Mouse (Mus musculus): ENCODE measurements around the gene Palm. TPM values are rescaled to one million over a fixed set of nuclear protein-coding genes. Genes with fewer than 3 reads are reported as not detected.
A peak's percentile ranks its signal among the peaks of the same experiment; 100 is the strongest.

The Palm gene
- 44.1 and 44.8 TPM in 2 replicates for polyA plus RNA-seq (2015; fragmentation: Nextera tagmentation; extraction: Ambion mirVana)

DNA sequence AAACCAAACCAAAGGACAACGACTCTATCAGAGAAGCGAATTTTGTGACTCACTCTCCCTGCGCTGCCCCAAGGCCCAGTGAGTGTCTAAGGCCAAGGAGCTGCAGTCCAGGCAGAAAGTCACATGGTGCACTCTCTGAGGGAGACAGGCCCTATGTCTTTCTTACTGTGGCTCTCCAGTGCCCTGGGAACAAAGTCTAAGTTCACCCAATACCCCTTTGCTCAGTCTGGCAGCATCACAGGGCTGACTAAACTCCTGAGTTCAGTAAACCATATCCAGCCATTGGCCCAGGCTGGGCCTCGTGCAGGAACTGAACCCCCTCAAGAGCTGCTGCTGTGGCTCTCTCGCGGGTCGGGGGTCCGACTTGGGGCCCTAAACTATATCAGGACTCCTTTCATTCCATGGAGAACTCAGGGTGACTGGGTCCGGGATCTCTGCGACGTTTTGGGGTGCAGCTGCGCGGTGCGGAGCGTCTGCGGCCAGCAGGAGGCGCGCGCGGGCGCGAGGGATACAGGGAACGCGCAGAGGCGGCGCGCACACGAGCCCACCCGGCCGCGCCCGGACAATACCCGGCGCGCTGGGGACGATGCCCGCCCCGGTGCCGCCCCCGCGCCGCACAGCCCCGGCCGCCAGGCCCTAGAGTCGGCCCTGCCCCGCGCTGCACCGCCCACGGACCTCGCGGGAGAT is at the start of gene Palm:
Gene Palm, plus strand, starts transcription at position 522 of the 687 bp plus-strand sequence.
- Histone ChIP-seq H3K27ac (ENCODE audit: low read length) (peak within 1 kb of the TSS; percentile 74), H3K4me3 (ENCODE audit: low read length) (peak within 1 kb of the TSS; percentile 89), H3K4me2 (ENCODE audit: low read depth, low read length) (peak within 1 kb of the TSS; percentile 94), H3K36me3 (ENCODE audit: control insufficient read depth, insufficient read depth, low read length) (no peaks in the 10 kb centered on the region), H3K9me3 (ENCODE audit: control insufficient read depth, low read length) (no peaks in the 10 kb centered on the region; the same call in 1 of the 2 replicates), H3K9ac (ENCODE audit: low read depth, low read length) (peak within 1 kb of the TSS; percentile 93), H3K27me3 (replicated peaks; ENCODE audit: control insufficient read depth, insufficient read depth, low read length) (no peaks in the 10 kb centered on the region), H3K4me1 (ENCODE audit: control insufficient read depth, insufficient read depth, low read length) (peaks cover 22% of the 10 kb centered on the region)
- ATAC-seq = peak; percentile 62
- 6% methylated on average over 51 of the region's 51 CpGs for WGBS

DNA sequence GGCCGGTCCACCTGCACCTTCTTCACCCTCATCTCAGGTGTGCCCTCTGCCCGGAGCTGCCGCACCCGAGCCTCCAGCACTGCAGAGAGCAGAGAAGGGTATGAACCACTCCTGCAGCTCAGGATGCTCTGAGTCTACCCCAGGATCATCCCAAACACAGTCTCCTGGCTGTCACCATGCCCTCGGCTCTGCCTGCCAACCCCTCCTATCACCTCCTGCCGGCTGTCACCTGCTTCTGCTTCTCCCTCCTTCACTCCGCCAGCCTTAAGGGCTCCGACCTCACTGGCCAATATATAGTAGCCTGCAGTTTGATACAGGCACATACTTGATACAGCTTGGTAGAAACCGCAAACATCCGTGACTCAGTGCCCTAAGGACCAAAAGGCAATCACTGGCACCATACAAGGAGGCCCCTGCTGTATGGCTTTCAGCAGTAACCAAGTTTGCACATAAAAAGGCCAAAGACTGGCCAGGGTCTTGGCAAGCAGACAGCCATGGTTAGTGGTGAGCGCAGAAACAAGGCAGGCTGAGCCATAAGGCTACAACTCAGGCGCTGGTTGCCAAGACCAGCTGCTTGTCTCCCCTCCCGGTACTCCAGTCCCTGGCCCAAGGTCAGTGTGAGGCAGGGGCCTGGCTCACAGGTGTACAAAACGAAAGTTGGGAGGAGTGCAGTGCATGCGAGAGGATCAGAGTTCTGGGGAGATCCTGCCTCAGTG is 49.6 kb upstream of the Palm start:
- H3K27me3 ChIP-seq (replicated peaks; ENCODE audit: control insufficient read depth, insufficient read depth, low read length) = no peaks in the 10 kb centered on the region
- WGBS = 95% methylated on average over 15 of the region's 15 CpGs
- no peak for ATAC-seq
- no peak overlapping the region for H3K9ac ChIP-seq (ENCODE audit: low read depth, low read length)
- H3K4me1 ChIP-seq (ENCODE audit: control insufficient read depth, insufficient read depth, low read length) = peaks cover 10% of the 10 kb centered on the region
- H3K9me3 ChIP-seq (ENCODE audit: control insufficient read depth, low read length) = peaks cover 23% of the 10 kb centered on the region
- no peak overlapping the region for H3K27ac ChIP-seq (ENCODE audit: low read length)
- no peak overlapping the region for H3K4me3 ChIP-seq (ENCODE audit: low read length)
- H3K36me3 ChIP-seq (ENCODE audit: control insufficient read depth, insufficient read depth, low read length) = peaks cover 50% of the 10 kb centered on the region
- H3K4me2 ChIP-seq (ENCODE audit: low read depth, low read length) = no peak overlapping the region

DNA sequence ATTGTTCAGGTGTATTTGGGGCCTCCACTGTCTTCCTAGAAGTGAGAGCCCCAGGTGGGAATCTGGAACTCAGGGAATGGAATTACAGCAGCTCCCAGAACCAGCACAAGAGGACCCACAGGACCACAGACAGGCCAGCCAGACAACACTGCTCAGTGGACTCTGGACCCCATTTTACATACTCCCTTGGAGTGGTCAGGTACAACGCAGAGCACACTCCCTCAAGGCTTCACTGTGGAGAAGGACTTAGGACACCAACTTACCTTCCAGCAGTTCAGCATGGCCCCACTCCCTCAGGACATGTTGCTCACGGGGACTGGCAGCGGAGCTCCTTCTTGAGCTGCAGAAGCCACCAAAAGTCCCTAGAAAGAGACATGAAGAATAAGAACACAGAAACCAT is 48.0 kb upstream of the Palm start:
- peak overlapping the region; percentile 69 for H3K4me3 ChIP-seq (ENCODE audit: low read length)
- peak overlapping the region; percentile 63 for H3K4me2 ChIP-seq (ENCODE audit: low read depth, low read length)
- ATAC-seq = peak; percentile 29
- peaks cover 7% of the 10 kb centered on the region for H3K9me3 ChIP-seq (ENCODE audit: control insufficient read depth, low read length)
- H3K27me3 ChIP-seq (replicated peaks; ENCODE audit: control insufficient read depth, insufficient read depth, low read length) = no peaks in the 10 kb centered on the region
- 0 out of 2 replicates have a peak overlapping the region, but pooled peaks have one; percentile 33 for H3K27ac ChIP-seq (ENCODE audit: low read length)
- peaks cover 34% of the 10 kb centered on the region for H3K36me3 ChIP-seq (ENCODE audit: control insufficient read depth, insufficient read depth, low read length)
- WGBS = 75% methylated on average over 3 of the region's 3 CpGs
- peak overlapping the region; percentile 75; the same call in 1 of the 2 replicates for H3K9ac ChIP-seq (ENCODE audit: low read depth, low read length)
- peaks cover 10% of the 10 kb centered on the region for H3K4me1 ChIP-seq (ENCODE audit: control insufficient read depth, insufficient read depth, low read length)

DNA sequence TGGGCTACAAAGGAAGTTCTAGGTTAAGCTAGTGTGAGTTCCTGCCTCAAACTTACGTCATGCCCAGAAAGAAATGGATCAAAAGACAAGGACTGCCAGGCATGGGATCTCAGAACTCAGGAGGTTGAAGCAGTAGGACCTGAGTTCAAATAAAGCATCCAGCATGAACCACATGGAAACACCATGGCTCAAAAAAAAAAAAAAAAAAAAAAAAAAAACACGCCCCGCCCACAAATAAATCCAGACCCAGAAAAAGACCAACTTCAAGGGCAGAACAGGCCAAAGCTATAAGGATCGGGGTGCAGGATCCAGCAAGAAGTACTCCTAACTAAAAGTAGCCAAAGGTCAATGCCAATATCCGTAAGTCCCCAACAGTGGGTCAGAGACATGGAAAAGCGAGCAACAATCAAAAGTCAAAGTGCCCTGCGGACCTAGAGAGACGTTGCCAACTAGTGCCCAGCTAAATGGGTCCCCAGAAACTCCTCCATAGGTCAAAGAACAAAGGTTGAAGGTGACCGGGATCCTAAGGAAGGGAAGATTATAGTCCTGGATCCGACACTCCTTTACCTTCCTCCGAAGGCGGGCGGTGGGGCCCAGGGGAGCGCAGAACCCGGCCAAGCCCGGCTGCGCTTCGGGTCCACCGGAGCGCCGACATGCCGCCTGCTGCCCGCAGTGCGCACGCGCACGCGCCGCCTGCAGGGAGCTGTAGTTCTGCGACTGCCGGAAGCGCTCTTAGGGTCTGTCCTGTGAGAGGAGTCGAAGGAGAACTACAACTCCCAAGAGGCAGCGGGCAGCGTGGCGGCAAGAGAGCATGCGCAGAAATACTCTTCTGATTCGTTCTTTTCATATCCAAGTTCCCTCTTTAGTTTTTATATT is 47.2 kb upstream of the Palm start, which contains the start of gene Polrmt:
Gene Polrmt, minus strand, starts transcription at position 684 of the 876 bp plus-strand sequence.
- ATAC-seq = peak; percentile 98
- WGBS = 2% methylated on average over 37 of the region's 38 CpGs

DNA sequence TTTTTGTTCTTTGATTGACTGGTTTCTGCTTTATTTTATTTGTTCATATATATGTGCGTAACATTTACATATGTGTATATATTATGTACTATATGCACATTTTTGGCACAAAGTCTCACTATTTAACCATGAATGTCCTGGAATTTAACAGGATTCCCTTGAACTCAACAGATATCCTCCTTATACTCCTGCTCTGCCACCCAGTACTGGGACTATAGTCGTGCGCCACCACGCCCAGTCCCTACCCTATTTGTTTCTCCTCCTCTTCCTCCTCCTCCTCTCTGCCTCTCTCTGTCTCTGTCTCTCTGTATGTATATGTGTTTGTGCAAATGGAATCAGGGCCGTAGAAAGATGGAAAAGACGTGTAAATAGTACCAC is 46.6 kb upstream of the Palm start:
- H3K9ac ChIP-seq (ENCODE audit: low read depth, low read length) = peak overlapping the region; percentile 51; the same call in 1 of the 2 replicates
- H3K4me1 ChIP-seq (ENCODE audit: control insufficient read depth, insufficient read depth, low read length) = peaks cover 10% of the 10 kb centered on the region
- no peaks in the 10 kb centered on the region for H3K9me3 ChIP-seq (ENCODE audit: control insufficient read depth, low read length)
- no peak overlapping the region for H3K27ac ChIP-seq (ENCODE audit: low read length)
- H3K4me2 ChIP-seq (ENCODE audit: low read depth, low read length) = peak overlapping the region; percentile 48
- H3K36me3 ChIP-seq (ENCODE audit: control insufficient read depth, insufficient read depth, low read length) = peaks cover 21% of the 10 kb centered on the region
- peak overlapping the region; percentile 27 for H3K4me3 ChIP-seq (ENCODE audit: low read length)
- peak; percentile 77 for ATAC-seq
- H3K27me3 ChIP-seq (replicated peaks; ENCODE audit: control insufficient read depth, insufficient read depth, low read length) = no peaks in the 10 kb centered on the region
- 25% methylated on average over 6 of the region's 6 CpGs for WGBS

More for the DNA sequence above, 47.2 kb upstream of the Palm start, which contains the start of gene Polrmt:
- Histone ChIP-seq H3K4me1 (ENCODE audit: control insufficient read depth, insufficient read depth, low read length) (peaks cover 10% of the 10 kb centered on the region), H3K9me3 (ENCODE audit: control insufficient read depth, low read length) (no peaks in the 10 kb centered on the region), H3K4me2 (ENCODE audit: low read depth, low read length) (peak within 1 kb of the TSS; percentile 63), H3K9ac (ENCODE audit: low read depth, low read length) (peak within 1 kb of the TSS; percentile 75), H3K27ac (ENCODE audit: low read length) (peak within 1 kb of the TSS; percentile 33; the same call in 1 of the 2 replicates), H3K4me3 (ENCODE audit: low read length) (peak within 1 kb of the TSS; percentile 69), H3K36me3 (ENCODE audit: control insufficient read depth, insufficient read depth, low read length) (peaks cover 27% of the 10 kb centered on the region), H3K27me3 (replicated peaks; ENCODE audit: control insufficient read depth, insufficient read depth, low read length) (no peaks in the 10 kb centered on the region)

DNA sequence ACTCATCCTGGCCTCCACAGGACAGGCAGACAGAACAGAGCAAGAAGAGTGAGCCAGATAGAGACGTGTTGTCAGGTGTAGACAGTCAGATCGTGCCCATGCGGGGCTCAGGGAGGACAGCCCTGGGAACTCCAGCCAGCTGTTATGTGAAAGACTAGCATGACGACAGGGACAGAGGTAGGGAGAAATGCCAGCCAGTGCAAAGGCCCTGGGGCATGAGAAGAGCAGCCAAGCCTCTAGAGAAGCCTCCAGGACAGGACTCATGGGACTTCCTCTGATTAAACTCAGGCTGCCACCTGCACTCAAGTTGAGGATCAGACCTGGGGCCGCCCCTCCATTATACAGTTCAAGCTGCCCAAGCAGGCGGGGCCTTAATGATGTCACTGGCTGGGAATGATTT is 44.9 kb upstream of the Palm start:
- peaks cover 10% of the 10 kb centered on the region for H3K4me1 ChIP-seq (ENCODE audit: control insufficient read depth, insufficient read depth, low read length)
- H3K27ac ChIP-seq (ENCODE audit: low read length) = no peak overlapping the region
- ATAC-seq = no peak
- H3K4me3 ChIP-seq (ENCODE audit: low read length) = no peak overlapping the region
- H3K9me3 ChIP-seq (ENCODE audit: control insufficient read depth, low read length) = no peaks in the 10 kb centered on the region
- 87% methylated on average over 6 of the region's 6 CpGs for WGBS
- no peak overlapping the region for H3K4me2 ChIP-seq (ENCODE audit: low read depth, low read length)
- no peak overlapping the region for H3K9ac ChIP-seq (ENCODE audit: low read depth, low read length)
- peaks cover 8% of the 10 kb centered on the region; the same call in 1 of the 2 replicates for H3K36me3 ChIP-seq (ENCODE audit: control insufficient read depth, insufficient read depth, low read length)
- no peaks in the 10 kb centered on the region for H3K27me3 ChIP-seq (replicated peaks; ENCODE audit: control insufficient read depth, insufficient read depth, low read length)

DNA sequence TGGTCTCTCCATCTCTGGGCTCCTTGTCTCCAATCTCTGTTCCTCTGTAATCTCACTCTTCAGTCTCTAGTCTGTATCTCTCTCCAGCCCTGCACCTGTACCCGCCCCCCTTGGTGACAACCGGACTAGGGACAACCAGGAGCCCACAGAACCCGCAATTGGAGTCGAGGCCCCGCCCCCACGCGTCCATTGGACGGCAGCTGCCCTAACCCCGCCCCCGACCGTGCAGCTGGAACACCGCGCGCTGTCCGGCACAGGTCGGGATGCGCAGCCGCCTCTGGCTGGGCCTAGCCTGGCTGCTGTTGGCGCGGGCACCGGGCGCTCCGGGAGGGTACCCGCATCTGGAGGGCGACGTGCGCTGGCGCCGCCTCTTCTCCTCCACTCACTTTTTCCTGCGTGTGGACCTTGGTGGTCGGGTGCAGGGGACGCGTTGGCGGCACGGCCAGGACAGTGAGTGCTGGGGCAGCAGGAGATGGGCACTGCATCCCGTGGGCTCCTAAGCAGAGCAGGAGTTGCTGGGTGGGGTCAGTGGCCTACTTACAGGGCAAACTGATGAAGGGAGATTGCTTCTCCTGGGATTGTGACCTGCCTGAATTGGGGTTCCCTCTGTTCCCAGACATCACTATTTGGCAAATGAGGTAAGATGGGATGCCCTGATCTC is 38.4 kb upstream of the Palm start, which contains the start of gene Fgf22:
Gene Fgf22, plus strand, starts transcription at position 221 of the 661 bp plus-strand sequence.
- WGBS = 2% methylated on average over 36 of the region's 36 CpGs
- peak within 1 kb of the TSS; percentile 49; the same call in 1 of the 2 replicates for H3K9ac ChIP-seq (ENCODE audit: low read depth, low read length)
- H3K27me3 ChIP-seq (replicated peaks; ENCODE audit: control insufficient read depth, insufficient read depth, low read length) = no peaks in the 10 kb centered on the region
- H3K4me3 ChIP-seq (ENCODE audit: low read length) = peak within 1 kb of the TSS; percentile 39
- H3K9me3 ChIP-seq (ENCODE audit: control insufficient read depth, low read length) = no peaks in the 10 kb centered on the region
- peak within 1 kb of the TSS; percentile 66 for H3K4me2 ChIP-seq (ENCODE audit: low read depth, low read length)
- peaks cover 3% of the 10 kb centered on the region; the same call in 1 of the 2 replicates for H3K4me1 ChIP-seq (ENCODE audit: control insufficient read depth, insufficient read depth, low read length)
- H3K36me3 ChIP-seq (ENCODE audit: control insufficient read depth, insufficient read depth, low read length) = peaks cover 11% of the 10 kb centered on the region
- H3K27ac ChIP-seq (ENCODE audit: low read length) = no peak within 1 kb of the TSS
- ATAC-seq = peak; percentile 88

DNA sequence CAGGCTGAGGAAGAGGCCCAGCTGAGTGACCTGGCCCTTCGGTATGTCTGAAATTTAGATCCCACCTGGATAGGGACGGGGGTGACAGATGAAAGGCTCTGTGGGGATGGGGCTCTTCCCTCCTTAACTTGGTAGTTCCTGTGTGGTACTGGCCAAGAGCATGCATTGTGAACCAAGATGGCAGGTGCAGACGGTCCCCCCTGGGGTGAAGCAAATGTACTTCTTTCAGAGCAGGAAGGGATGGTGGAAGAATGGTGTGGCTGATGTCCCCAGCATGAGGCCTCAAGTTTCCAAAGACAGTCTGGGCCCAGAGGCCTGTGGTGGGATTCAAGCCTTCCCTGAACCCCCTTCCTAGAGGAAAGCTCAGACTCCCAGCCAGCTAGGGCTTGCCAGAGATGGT is 37.5 kb upstream of the Palm start:
- Histone ChIP-seq H3K4me3 (ENCODE audit: low read length) (no peak overlapping the region), H3K4me2 (ENCODE audit: low read depth, low read length) (no peak overlapping the region), H3K9me3 (ENCODE audit: control insufficient read depth, low read length) (no peaks in the 10 kb centered on the region), H3K4me1 (ENCODE audit: control insufficient read depth, insufficient read depth, low read length) (peaks cover 3% of the 10 kb centered on the region; the same call in 1 of the 2 replicates), H3K27ac (ENCODE audit: low read length) (no peak overlapping the region), H3K27me3 (replicated peaks; ENCODE audit: control insufficient read depth, insufficient read depth, low read length) (no peaks in the 10 kb centered on the region), H3K9ac (ENCODE audit: low read depth, low read length) (no peak overlapping the region), H3K36me3 (ENCODE audit: control insufficient read depth, insufficient read depth, low read length) (peaks cover 15% of the 10 kb centered on the region)
- ATAC-seq = no peak
- WGBS = 78% methylated on average over 3 of the region's 3 CpGs
